ENCODE assay signal across 8 mouse cellular contexts in genomic region chr10:127755770-127756468, GRCm38 (mm10). TPM values are rescaled to one million over a fixed set of nuclear protein-coding genes. Genes with fewer than 3 reads are reported as not detected.
DNase-seq lines count a peak whose midpoint lies in the region; ATAC-seq and TF ChIP-seq lines count a peak whose summit lies in the region.

No protein-coding gene starts in this region.

- 12% methylated on average over 16 of the region's 18 CpGs for WGBS in heart, embryonic 14.5 days

- H3K27me3 ChIP-seq in heart, embryonic 14.5 days (ENCODE audit: control insufficient read depth, insufficient read depth, low read length) = no peaks in the 10 kb centered on the region

- peaks cover 7 to 13% of the 10 kb centered on the region in 2 experiments; a peak in 3 of 4 replicates for H3K4me1 ChIP-seq in heart, embryonic 14.5 days (ENCODE audit: control insufficient read depth in 2 of 2, insufficient read depth in 2 of 2, low read length in 2 of 2)

- peak; percentile 28 for ATAC-seq in heart, embryonic 14.5 days (ENCODE audit: insufficient number of reproducible peaks, insufficient read depth, low FRiP score, low read depth)

- H3K9ac ChIP-seq in heart, embryonic 14.5 days (ENCODE audit: low read length) = peak overlapping the region; percentile 50

- no peaks in the 10 kb centered on the region for H3K36me3 ChIP-seq in heart, embryonic 14.5 days (ENCODE audit: control insufficient read depth, insufficient read depth, low read length)

- intact Hi-C loops in gastrocnemius, adult 2 months (cut with DNase I) = no loop called here
- intact Hi-C loops in left cerebral cortex, postnatal 14 days (cut with DNase I) = no loop called here

- peak overlapping the region; percentile 49 for H3K4me3 ChIP-seq in gastrocnemius, adult 2 months
- peak overlapping the region; percentile 18 to 29 for H3K4me3 ChIP-seq in heart, embryonic 14.5 days (ENCODE audit: control insufficient read depth in 1 of 2, insufficient read depth in 1 of 2, low read depth in 1 of 2, low read length in 2 of 2)

- H3K4me2 ChIP-seq in heart, embryonic 14.5 days (ENCODE audit: low read length) = peak overlapping the region; percentile 61

- no peaks in the 10 kb centered on the region for H3K9me3 ChIP-seq in heart, embryonic 14.5 days (ENCODE audit: control insufficient read depth, low read length)

- H3K27ac ChIP-seq in gastrocnemius, adult 2 months = peak overlapping the region; percentile 44
- peak overlapping the region; percentile 69 to 79 for H3K27ac ChIP-seq in heart, embryonic 14.5 days (replicated peaks in 1 of 2; ENCODE audit: control insufficient read depth in 1 of 2, insufficient read depth in 1 of 2, low read depth in 2 of 2, low read length in 2 of 2)

- no peak for TF ChIP-seq CTCF in gastrocnemius, adult 2 months (IDR thresholded peaks at IDR 0.05)

- no peak for DNase-seq in gastrocnemius, adult 2 months
- DNase-seq in gastrocnemius, adult 18-20 months (ENCODE audit: low spot score) = no peak
- DNase-seq in kidney, postnatal 14 days = peak; percentile 32
- DNase-seq in lung, postnatal 4 days = peak; percentile 61 to 69
- DNase-seq in left cerebral cortex, postnatal 14 days (ENCODE audit: low spot score in 2 of 2) = no peak
- no peak for DNase-seq in ovary, postnatal 36 days (ENCODE audit: low spot score)
- no peak for DNase-seq in yolk sac, embryonic 10.5 days (ENCODE audit: low spot score)

RNA-seq across cellular contexts. Expression of gene Rdh1, which starts 3.6 kb away (rescaled TPM):
- total RNA-seq in gastrocnemius, adult 2 months (2021) = under 1 TPM; 0.05 to 0.06 TPM
- not detected for total RNA-seq in gastrocnemius, adult 18-20 months (2021)
- polyA plus RNA-seq in heart, embryonic 14.5 days (2014; fragmentation: Nextera tagmentation; extraction: Ambion mirVana) = not detected in 2 replicates
- total RNA-seq in left cerebral cortex, postnatal 14 days (2021) = under 1 TPM; 0.18 to 0.21 TPM

RNA-seq across cellular contexts. Expression of gene Rdh16f1, which starts 3.7 kb away (rescaled TPM):
- total RNA-seq in gastrocnemius, adult 2 months (2021) = not detected
- total RNA-seq in gastrocnemius, adult 18-20 months (2021) = under 1 TPM; 0.30 to 0.31 TPM
- not detected in 2 replicates for polyA plus RNA-seq in heart, embryonic 14.5 days (2014; fragmentation: Nextera tagmentation; extraction: Ambion mirVana)
- total RNA-seq in left cerebral cortex, postnatal 14 days (2021) = not detected

RNA-seq across cellular contexts. Expression of gene Gpr182, which starts 4.4 kb away (rescaled TPM):
- total RNA-seq in gastrocnemius, adult 2 months (2021) = under 1 TPM; 0.22 to 0.36 TPM
- under 1 TPM; 0.14 to 0.25 TPM for total RNA-seq in gastrocnemius, adult 18-20 months (2021)
- polyA plus RNA-seq in heart, embryonic 14.5 days (2014; fragmentation: Nextera tagmentation; extraction: Ambion mirVana) = 6.1 and 9.3 TPM in 2 replicates
- total RNA-seq in left cerebral cortex, postnatal 14 days (2021) = 1 to 10 TPM; 1.3 to 1.5 TPM

RNA-seq across cellular contexts. Expression of gene Zbtb39, which starts 16.6 kb away (rescaled TPM):
- total RNA-seq in gastrocnemius, adult 2 months (2021) = 1 to 10 TPM; 6.6 to 7.2 TPM
- total RNA-seq in gastrocnemius, adult 18-20 months (2021) = 1 to 10 TPM; 6.3 to 6.6 TPM
- polyA plus RNA-seq in heart, embryonic 14.5 days (2014; fragmentation: Nextera tagmentation; extraction: Ambion mirVana) = 2.3 and 2.6 TPM in 2 replicates
- 1 to 10 TPM; 8.5 to 8.8 TPM for total RNA-seq in left cerebral cortex, postnatal 14 days (2021)

RNA-seq across cellular contexts. Expression of gene Rdh9, which starts 20.3 kb away (rescaled TPM):
- under 1 TPM; 0.33 to 0.48 TPM for total RNA-seq in gastrocnemius, adult 2 months (2021)
- total RNA-seq in gastrocnemius, adult 18-20 months (2021) = not detected
- 0.09 and 0.14 TPM in 2 replicates for polyA plus RNA-seq in heart, embryonic 14.5 days (2014; fragmentation: Nextera tagmentation; extraction: Ambion mirVana)
- total RNA-seq in left cerebral cortex, postnatal 14 days (2021) = under 1 TPM; 0.87 to 0.94 TPM

Comparison
In these comparisons a context has a peak if more than half of its experiments do, and no peak if none do; other contexts are left out.
1. DNase-seq: peak in kidney, postnatal 14 days (single experiment) and lung, postnatal 4 days (2 of 2); none in gastrocnemius, adult 2 months (single experiment), gastrocnemius, adult 18-20 months (single experiment), left cerebral cortex, postnatal 14 days (0 of 2), ovary, postnatal 36 days (single experiment) and yolk sac, embryonic 10.5 days (single experiment).